Mouse (Mus musculus): ENCODE results near the gene Ccl17. TPM values are rescaled to one million over a fixed set of nuclear protein-coding genes. Genes with fewer than 3 reads are reported as not detected.
A peak's percentile ranks its signal among the peaks of the same experiment; 100 is the strongest.
"Not testable (repeated sequence)": the region's sequence is repeated elsewhere in the genome, so short reads cannot be mapped to it uniquely, and the experiment has no call there.

Ccl17 gene
- polyA plus RNA-seq, 1 experiment from 2014 or later: not detected

DNA sequence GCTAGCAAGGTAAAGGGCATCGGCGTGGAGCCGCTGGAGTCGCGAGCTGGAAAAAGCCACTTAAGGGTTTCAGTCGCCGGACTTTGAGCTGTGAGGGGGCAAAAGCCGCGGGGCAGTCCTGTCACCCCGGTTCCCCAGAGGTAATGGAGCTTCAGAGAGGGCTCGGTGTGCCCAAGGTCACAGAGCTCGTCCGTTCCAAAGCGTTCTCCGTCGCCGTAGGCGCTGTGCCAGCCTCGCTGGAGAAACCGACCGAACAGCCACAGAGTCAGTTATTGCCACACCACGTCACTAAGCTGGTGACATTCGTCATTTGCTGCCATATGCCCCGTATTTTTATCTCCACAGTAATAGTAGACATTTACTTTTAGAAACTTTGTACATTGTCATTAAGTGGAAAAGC, 28.3 kb downstream of the Ccl17 start:
- H3K36me3 ChIP-seq (replicated peaks): peaks cover 2% of the 10 kb centered on the region; the same call in 1 of the 2 replicates
- peak overlapping the region; percentile 94 for H3K27ac ChIP-seq
- H3K4me1 ChIP-seq: peaks cover 28% of the 10 kb centered on the region
- DNase-seq (ENCODE audit: extremely low spot score, low spot score): no peak
- peak overlapping the region; percentile 90 for H3K4me3 ChIP-seq
- WGBS: under 1% methylated on average over 24 of the region's 24 CpGs
- H3K9me3 ChIP-seq: no peaks in the 10 kb centered on the region
- no peaks in the 10 kb centered on the region for H3K27me3 ChIP-seq (ENCODE audit: poor library complexity, severe bottlenecking)

DNA sequence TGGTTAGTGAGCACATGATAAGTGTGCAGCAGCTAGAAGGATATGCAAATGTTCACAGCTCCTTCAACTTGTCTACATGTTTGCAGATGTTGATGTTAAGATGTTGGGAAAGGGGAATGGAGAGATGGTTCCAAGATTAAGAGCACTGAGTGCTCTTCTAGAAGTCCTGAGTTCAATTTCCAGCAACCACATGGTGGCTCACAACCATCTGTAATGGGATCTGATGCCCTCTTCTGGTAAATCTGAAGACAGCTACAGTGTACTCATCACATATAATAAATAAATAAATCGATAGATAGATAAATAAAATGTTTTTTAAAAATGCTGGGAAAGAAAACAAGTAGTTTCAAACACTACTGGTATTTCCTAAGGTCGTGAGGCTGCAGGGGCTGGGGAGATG, 30.9 kb downstream of the Ccl17 start:
- 50% methylated on average over 2 of the region's 2 CpGs for WGBS

DNA sequence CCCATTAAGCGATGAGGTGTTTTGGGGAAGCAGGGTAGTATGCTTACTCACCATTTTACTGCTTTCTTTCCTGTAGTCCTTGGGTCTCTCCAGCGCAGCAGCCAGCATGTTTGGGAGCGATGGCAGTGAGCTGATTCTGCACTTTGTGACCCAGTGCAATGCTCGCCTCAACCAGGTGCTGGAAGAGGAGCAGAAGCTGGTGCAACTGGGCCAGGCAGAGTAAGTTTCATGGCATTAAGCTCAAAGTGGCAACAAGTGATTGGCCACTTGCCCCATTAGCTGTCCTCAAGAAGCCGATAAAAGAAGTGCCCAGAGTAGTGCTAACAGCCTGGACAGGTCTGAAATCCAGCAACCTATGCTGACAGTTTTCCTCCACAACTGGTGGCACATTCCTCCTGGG, 39.8 kb downstream of the Ccl17 start:
- Histone ChIP-seq H3K36me3 (replicated peaks) (peaks cover 71% of the 10 kb centered on the region), H3K9me3 (no peaks in the 10 kb centered on the region), H3K4me3 (no peak overlapping the region), H3K27ac (no peak overlapping the region), H3K27me3 (ENCODE audit: poor library complexity, severe bottlenecking) (no peaks in the 10 kb centered on the region), H3K4me1 (no peaks in the 10 kb centered on the region)
- no peak for DNase-seq (ENCODE audit: extremely low spot score, low spot score)
- 93% methylated on average over 5 of the region's 5 CpGs for WGBS

More for the DNA sequence above, 30.9 kb downstream of the Ccl17 start:
- Histone ChIP-seq H3K4me1 (peaks cover 22% of the 10 kb centered on the region), H3K4me3 (no peak overlapping the region), H3K27me3 (ENCODE audit: poor library complexity, severe bottlenecking) (no peaks in the 10 kb centered on the region), H3K27ac (no peak overlapping the region), H3K36me3 (replicated peaks) (peaks cover 18% of the 10 kb centered on the region), H3K9me3 (no peaks in the 10 kb centered on the region)
- no peak for DNase-seq (ENCODE audit: extremely low spot score, low spot score)

GRCm38 (mm10) chr8:94854761-94855160, 44.5 kb downstream of the Ccl17 start:
- H3K4me3 ChIP-seq; H3K27me3 ChIP-seq (ENCODE audit: poor library complexity, severe bottlenecking); H3K27ac ChIP-seq; DNase-seq (ENCODE audit: extremely low spot score, low spot score); H3K9me3 ChIP-seq: not testable (repeated sequence)
- 89% methylated on average over 11 of the region's 11 CpGs for WGBS
- peaks cover 16% of the 10 kb centered on the region for H3K4me1 ChIP-seq
- peaks cover 51% of the 10 kb centered on the region for H3K36me3 ChIP-seq (replicated peaks)

- H3K4me1 ChIP-seq: peaks cover 16% of the 10 kb centered on the region
- H3K36me3 ChIP-seq (replicated peaks): peaks cover 50% of the 10 kb centered on the region
- H3K27ac ChIP-seq: peak overlapping the region; percentile 60; the same call in 1 of the 2 replicates
- 31% methylated on average over 5 of the region's 5 CpGs for WGBS
- H3K4me3 ChIP-seq: peak overlapping the region; percentile 100
- H3K27me3 ChIP-seq (ENCODE audit: poor library complexity, severe bottlenecking): no peaks in the 10 kb centered on the region
- no peak for DNase-seq (ENCODE audit: extremely low spot score, low spot score)
- H3K9me3 ChIP-seq: no peaks in the 10 kb centered on the region
These were observed 46.7 kb downstream of the Ccl17 start for GRCm38 (mm10) chr8:94857011-94857345.

DNA sequence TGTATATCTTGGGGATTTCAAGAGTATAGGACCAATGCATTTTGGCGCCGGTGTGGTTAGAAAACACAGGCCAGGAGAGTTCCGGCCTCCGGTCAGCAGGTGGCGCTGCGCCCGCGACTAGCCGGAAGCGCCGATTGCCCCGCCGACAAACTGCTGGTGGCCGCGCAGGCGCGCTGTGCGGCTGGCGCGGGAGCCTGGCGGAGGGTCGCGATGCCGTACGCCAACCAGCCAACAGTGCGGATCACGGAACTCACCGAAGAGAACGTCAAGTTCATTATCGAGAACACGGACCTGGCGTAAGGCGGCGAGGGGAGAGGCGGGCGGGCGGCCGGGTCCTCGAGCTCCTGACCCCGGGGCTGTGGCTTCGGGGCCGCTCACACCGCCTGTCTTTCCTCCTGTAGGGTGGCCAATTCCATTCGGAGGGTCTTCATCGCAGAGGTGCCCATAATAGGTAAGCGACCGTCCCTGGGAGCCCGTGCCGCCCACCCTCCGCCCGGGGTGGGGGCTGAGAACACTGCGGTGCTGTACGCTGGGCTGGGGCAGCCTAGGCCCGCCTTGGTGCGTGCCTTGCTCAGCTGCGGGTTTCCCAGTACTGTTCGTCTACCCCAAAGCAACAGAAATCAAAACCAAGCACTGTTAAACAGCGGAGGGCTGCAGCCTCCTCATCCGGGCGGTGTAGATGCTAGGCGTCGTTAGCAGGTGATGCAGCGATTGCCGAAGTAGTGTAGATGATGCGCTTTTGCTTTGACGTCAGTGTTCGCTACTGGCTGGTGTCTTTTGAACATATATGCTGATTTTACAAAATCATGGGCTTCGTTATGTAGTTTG, 47.3 kb downstream of the Ccl17 start, which contains the start of gene Polr2c:
Gene Polr2c, plus strand, starts transcription at position 105 of the 828 bp plus-strand sequence.
- H3K27me3 ChIP-seq (ENCODE audit: poor library complexity, severe bottlenecking): no peaks in the 10 kb centered on the region
- DNase-seq (ENCODE audit: extremely low spot score, low spot score): peak; percentile 89
- H3K36me3 ChIP-seq (replicated peaks): peaks cover 54% of the 10 kb centered on the region
- under 1% methylated on average over 68 of the region's 68 CpGs for WGBS
- H3K9me3 ChIP-seq: no peaks in the 10 kb centered on the region
- H3K4me1 ChIP-seq: peaks cover 16% of the 10 kb centered on the region
- H3K27ac ChIP-seq: peak within 1 kb of the TSS; percentile 90
- H3K4me3 ChIP-seq: peak within 1 kb of the TSS; percentile 100

DNA sequence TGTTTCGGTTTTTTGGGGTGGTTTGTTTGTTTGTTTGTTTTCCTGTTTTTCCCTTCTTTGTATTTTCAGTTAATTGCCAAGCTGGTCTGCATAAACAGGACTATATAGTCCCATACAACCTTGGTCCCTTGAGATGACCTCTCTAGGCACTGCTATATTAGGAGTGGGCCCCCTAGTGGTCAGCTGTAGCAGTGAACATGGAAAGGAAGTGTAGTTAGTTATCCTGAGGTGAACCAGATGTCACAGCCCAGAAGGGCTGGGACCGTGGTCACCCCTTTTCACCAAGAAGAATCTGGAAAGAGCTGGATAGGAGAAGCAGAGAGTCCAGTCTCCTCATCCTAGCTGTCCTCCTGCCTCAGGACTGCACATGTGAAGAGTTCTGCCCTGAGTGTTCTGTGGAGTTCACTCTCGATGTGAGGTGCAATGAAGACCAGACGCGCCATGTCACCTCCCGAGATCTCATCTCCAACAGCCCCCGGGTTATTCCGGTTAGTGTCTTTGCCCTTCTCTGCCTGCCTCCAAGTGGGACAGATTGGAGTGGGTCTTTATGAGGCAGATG, 51.2 kb downstream of the Ccl17 start:
- DNase-seq (ENCODE audit: extremely low spot score, low spot score): peak; percentile 60
- no peak overlapping the region for H3K27ac ChIP-seq
- H3K36me3 ChIP-seq (replicated peaks): peaks cover 68% of the 10 kb centered on the region
- no peaks in the 10 kb centered on the region for H3K27me3 ChIP-seq (ENCODE audit: poor library complexity, severe bottlenecking)
- no peaks in the 10 kb centered on the region for H3K9me3 ChIP-seq
- peaks cover 21% of the 10 kb centered on the region for H3K4me1 ChIP-seq
- WGBS: 80% methylated on average over 8 of the region's 8 CpGs
- H3K4me3 ChIP-seq: no peak overlapping the region

Other genes starting within 250 kb of the Ccl17 start
- gene Rspry1, start 208.5 kb upstream of the Ccl17 start, polyA plus RNA-seq (2016; fragmentation: Nextera tagmentation; extraction: Ambion mirVana): 48.3 and 48.9 TPM in 2 replicates
- 90.1 and 90.5 TPM in 2 replicates for gene Fam192a, start 208.5 kb upstream of the Ccl17 start, polyA plus RNA-seq (2016; fragmentation: Nextera tagmentation; extraction: Ambion mirVana)
- gene Arl2bp, start 143.9 kb upstream of the Ccl17 start, polyA plus RNA-seq (2016; fragmentation: Nextera tagmentation; extraction: Ambion mirVana): 209 and 223 TPM in 2 replicates
- gene Pllp, start 114.2 kb upstream of the Ccl17 start, polyA plus RNA-seq (2016; fragmentation: Nextera tagmentation; extraction: Ambion mirVana): 0.20 and 0.27 TPM in 2 replicates
- not detected in 2 replicates for gene Ccl22, start 64.9 kb upstream of the Ccl17 start, polyA plus RNA-seq (2016; fragmentation: Nextera tagmentation; extraction: Ambion mirVana)
- 8.9 and 11.1 TPM in 2 replicates for gene Cx3cl1, start 38.4 kb upstream of the Ccl17 start, polyA plus RNA-seq (2016; fragmentation: Nextera tagmentation; extraction: Ambion mirVana)
- 51.1 and 56.6 TPM in 2 replicates for gene Coq9, start 27.9 kb downstream of the Ccl17 start, polyA plus RNA-seq (2016; fragmentation: Nextera tagmentation; extraction: Ambion mirVana)
- 178 and 180 TPM in 2 replicates for gene Ciapin1, start 27.9 kb downstream of the Ccl17 start, polyA plus RNA-seq (2016; fragmentation: Nextera tagmentation; extraction: Ambion mirVana)
- 176 and 179 TPM in 2 replicates for gene Polr2c, start 47.0 kb downstream of the Ccl17 start, polyA plus RNA-seq (2016; fragmentation: Nextera tagmentation; extraction: Ambion mirVana)
- gene Dok4, start 65.9 kb downstream of the Ccl17 start, polyA plus RNA-seq (2016; fragmentation: Nextera tagmentation; extraction: Ambion mirVana): 14.4 and 14.9 TPM in 2 replicates
- 11.9 and 13.5 TPM in 2 replicates for gene Ccdc102a, start 107.6 kb downstream of the Ccl17 start, polyA plus RNA-seq (2016; fragmentation: Nextera tagmentation; extraction: Ambion mirVana)
- 0.43 and 0.62 TPM in 2 replicates for gene Adgrg5, start 113.2 kb downstream of the Ccl17 start, polyA plus RNA-seq (2016; fragmentation: Nextera tagmentation; extraction: Ambion mirVana)
- 94.8 and 107 TPM in 2 replicates for gene Adgrg1, start 164.3 kb downstream of the Ccl17 start, polyA plus RNA-seq (2016; fragmentation: Nextera tagmentation; extraction: Ambion mirVana)
- gene Adgrg3, start 207.2 kb downstream of the Ccl17 start, polyA plus RNA-seq (2016; fragmentation: Nextera tagmentation; extraction: Ambion mirVana): 4.9 and 5.2 TPM in 2 replicates
- gene Drc7, start 244.7 kb downstream of the Ccl17 start, polyA plus RNA-seq (2016; fragmentation: Nextera tagmentation; extraction: Ambion mirVana): 0.18 and 0.24 TPM in 2 replicates